Mouse (Mus musculus): ENCODE measurements around the gene Elovl4. TPM values are rescaled to one million over a fixed set of nuclear protein-coding genes. Genes with fewer than 3 reads are reported as not detected.

Elovl4 gene
- total RNA-seq, 1 experiment from 2014 or later = not detected

- no peak for ATAC-seq (ENCODE audit: extremely low read depth, insufficient number of reproducible peaks, low FRiP score, poor library complexity, severe bottlenecking)
These were observed 74.2 kb downstream of the Elovl4 start for GRCm38 (mm10) chr9:83731877-83732276.

- ATAC-seq (ENCODE audit: extremely low read depth, insufficient number of reproducible peaks, low FRiP score, poor library complexity, severe bottlenecking) = no peak
These were observed 75.2 kb downstream of the Elovl4 start for GRCm38 (mm10) chr9:83730836-83731235.

Other genes starting within 250 kb of the Elovl4 start
- 0.23 TPM in 1 of 2 replicates, not detected in the other for gene Ttk, start 28.4 kb upstream of the Elovl4 start, total RNA-seq (2017)
- gene Bckdhb, start 118.9 kb upstream of the Elovl4 start, total RNA-seq (2017) = 5.9 and 7.1 TPM in 2 replicates